Mouse (Mus musculus): ENCODE data around the gene Rab26.
A peak's percentile ranks its signal among the peaks of the same experiment; 100 is the strongest.

The Rab26 gene

DNA sequence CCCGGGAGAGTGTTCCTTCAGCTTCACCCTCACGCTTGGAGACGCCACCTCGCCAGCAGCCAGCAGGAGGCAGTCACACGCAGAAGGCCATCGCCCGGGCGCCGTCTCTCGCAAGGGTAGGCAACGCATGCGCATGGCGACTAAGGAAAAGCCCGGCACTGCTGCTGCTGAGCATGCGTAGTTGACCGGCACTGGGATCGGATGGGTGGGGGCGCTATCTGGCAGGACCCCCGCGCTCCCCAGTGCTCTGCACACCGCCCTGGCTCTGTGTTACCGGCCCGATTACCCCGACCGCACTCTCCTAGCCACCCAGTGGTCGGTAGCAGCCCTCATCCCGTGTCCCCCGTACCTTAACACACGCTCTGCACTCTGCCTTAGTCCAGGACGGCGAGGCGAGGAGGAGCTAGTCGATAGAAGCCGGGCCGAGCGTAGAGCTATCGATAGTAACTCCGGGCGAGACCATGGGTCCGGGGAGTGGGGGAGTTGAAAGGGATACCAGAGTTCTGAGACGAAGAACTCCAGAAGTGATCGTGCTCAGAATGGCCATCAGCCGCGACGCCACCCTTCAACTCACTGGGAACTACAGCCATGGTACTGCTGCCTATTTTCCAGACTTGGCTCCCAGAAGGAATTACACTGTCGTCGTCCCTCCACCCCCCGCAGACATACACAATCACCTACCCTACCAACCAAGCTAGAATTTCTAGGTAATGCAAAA, 55.2 kb downstream of the Rab26 start, which contains the start of gene Mlst8:
TSS of gene Mlst8 (minus strand) at position 416 of the 718 bp plus-strand sequence.
- peak; percentile 95 for DNase-seq (ENCODE audit: low read depth, low spot score)

DNA sequence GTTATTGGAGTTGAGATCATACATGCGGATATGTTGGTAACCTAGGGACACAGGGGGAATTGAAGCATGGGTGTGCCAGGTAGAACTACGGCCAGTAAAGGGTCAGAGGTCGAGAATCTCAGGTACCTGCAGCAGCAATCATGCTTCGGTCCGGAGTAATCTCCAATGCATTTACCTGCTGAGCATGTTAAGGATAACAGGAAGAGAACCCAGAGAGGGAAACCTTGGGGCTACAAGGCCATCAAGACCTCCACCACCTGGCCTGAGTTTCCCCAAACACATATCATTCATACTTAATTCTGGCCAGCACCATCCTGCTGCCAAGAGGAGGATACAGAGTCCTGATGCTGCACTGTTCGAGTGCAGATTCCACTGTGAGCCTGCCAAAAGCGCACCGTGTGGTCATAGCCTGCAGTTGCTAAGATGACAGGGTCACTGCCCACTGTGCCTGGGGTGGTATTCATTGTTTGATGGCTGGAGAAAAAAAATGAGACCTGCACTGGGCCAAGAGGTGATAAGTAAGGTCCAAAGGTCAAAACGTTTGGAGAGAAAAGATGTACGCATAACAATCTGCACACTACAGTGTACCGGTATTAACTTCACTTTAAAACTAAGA, 55.9 kb downstream of the Rab26 start:
- no peak for DNase-seq (ENCODE audit: low read depth, low spot score)
